Mouse (Mus musculus) brown adipose tissue, adult 24 weeks (tissue): ENCODE measurements around the gene Tmem30a. TPM values are rescaled to one million over a fixed set of nuclear protein-coding genes. Genes with fewer than 3 reads are reported as not detected.

ENCODE experiments used
- H3K27ac ChIP-seq: fragments of 200-500 bp; replicated peaks from 2 replicates; pipeline ENCODE4 v1.5.1; 2012; ENCODE audit warnings: low read depth, mild to moderate bottlenecking, low read length
- H3K4me1 ChIP-seq: fragments of 200-500 bp; 2 replicates; pipeline ENCODE4 v1.6.1; 2012; ENCODE audit warnings: low read length, mixed read lengths; ENCODE audit not compliant: control insufficient read depth, insufficient read depth, insufficient read length
- H3K4me3 ChIP-seq: fragments of 200-500 bp; 2 replicates; pipeline ENCODE4 v1.5.1; 2012; ENCODE audit warnings: low read depth, mild to moderate bottlenecking, low read length, moderate library complexity; ENCODE audit not compliant: insufficient read depth
- polyA plus RNA-seq: library from polyadenylated mRNA; stranded (reverse); fragments of >200 nt; gene quantifications from 2 replicates; pipeline ENCODE4 v1.2.4, GENCODE M21; 2012; ENCODE audit not compliant: missing spikeins, insufficient read depth, insufficient read length

Gene Tmem30a
- polyA plus RNA-seq, 1 experiment, result 79.5 TPM

DNA sequence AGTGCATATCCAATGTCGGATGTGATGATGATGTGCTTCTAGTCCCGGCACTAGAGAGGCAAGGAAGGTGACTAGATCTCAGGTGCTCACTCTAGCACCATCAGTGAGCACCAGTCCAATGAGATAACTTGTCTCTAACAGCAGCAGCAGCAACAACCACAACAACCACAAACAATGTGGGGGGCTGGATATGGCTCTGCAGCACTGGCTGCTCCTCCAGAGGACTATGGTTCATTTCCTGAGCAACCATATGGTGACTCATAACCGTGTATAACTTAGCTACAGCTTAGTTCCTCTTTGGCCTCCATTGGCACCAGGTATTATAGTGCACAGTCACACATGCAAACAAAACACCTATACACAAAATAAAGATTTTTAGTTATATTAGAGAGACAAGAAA, 17.2 kb upstream of the Tmem30a start:
- Histone ChIP-seq H3K4me1 (0 out of 2 replicates have a peak, but pooled peaks cover 4% of the 10 kb centered on the region), H3K4me3 (no peak overlapping the region), H3K27ac (no peak overlapping the region)

DNA sequence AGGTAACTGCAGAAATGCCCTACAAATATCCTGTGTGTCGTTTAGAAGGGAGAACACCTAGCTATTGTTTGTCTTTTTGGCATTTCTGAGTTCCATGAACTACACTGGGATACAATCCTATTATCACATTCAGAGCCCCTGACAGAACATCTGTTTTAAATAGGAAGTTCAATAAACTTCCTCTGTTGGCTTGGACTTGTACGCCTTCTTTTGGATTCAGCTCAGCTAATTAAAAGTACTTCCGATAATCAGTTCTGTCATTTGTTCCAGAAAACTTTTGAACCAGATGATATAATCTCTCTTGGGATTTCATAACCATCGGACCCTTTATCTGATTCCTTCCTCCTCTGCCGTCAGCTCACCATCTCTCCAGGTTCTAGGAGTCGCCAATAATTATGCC, 16.1 kb upstream of the Tmem30a start:
- Histone ChIP-seq H3K4me3 (no peak overlapping the region), H3K27ac (no peak overlapping the region), H3K4me1 (0 out of 2 replicates have a peak, but pooled peaks cover 4% of the 10 kb centered on the region)

- Histone ChIP-seq H3K4me3 (no peak overlapping the region), H3K4me1 (0 out of 2 replicates have a peak, but pooled peaks cover 4% of the 10 kb centered on the region), H3K27ac (no peak overlapping the region; the same call in 1 of the 2 replicates)
Observed at GRCm38 (mm10) chr9:79807178-79807577, 13.9 kb upstream of the Tmem30a start.

GRCm38 (mm10) chr9:79806317-79807075, 13.2 kb upstream of the Tmem30a start:
- Histone ChIP-seq H3K4me3 (no peak overlapping the region), H3K4me1 (0 out of 2 replicates have a peak, but pooled peaks cover 4% of the 10 kb centered on the region), H3K27ac (no peak overlapping the region)

DNA sequence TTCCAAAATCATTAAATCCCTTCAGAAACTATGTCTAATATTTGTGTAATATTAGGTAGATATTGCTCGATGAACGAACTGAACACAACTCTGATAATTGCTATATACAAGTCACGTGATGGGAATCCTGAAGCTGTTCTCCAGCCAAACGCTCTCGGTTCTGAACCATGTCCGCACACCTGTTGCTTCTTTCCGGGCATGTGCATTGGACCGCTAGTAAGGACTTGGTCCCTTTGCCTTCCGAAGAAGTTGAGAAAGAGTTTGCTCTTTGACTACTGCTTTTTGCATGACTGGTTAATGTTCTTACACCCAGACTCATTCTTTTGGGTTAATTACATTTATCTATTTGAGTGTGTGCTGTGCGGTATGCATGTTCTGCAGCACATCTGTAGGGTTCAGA, 12.1 kb upstream of the Tmem30a start:
- Histone ChIP-seq H3K4me3 (no peak overlapping the region), H3K27ac (no peak overlapping the region), H3K4me1 (0 out of 2 replicates have a peak, but pooled peaks cover 4% of the 10 kb centered on the region)

GRCm38 (mm10) chr9:79796461-79797135, 3.3 kb upstream of the Tmem30a start:
- no peak overlapping the region for H3K27ac ChIP-seq
- no peaks in the 10 kb centered on the region; the same call in 1 of the 2 replicates for H3K4me1 ChIP-seq
- no peak overlapping the region for H3K4me3 ChIP-seq

DNA sequence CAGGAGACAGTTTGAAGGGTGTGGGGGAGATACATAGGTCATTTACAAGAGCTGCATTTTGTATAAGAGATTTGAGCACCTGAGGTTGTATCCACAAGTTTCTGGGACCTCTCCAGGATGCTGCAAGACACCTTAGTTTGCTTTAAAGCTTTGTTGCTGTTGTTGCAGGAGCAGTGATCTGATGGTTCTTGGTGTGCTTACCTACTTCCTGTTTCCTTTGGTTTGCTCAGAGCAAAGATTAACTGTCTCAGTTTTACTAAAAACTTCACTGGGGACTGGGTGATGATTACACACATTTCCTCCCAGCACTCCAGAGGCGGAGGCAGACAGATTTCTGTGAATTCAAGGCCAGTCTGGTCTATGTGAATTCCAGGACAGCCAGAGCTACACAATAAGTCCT, 1.8 kb upstream of the Tmem30a start:
- no peak overlapping the region for H3K4me3 ChIP-seq
- H3K4me1 ChIP-seq, result peaks cover 2% of the 10 kb centered on the region
- no peak overlapping the region for H3K27ac ChIP-seq

DNA sequence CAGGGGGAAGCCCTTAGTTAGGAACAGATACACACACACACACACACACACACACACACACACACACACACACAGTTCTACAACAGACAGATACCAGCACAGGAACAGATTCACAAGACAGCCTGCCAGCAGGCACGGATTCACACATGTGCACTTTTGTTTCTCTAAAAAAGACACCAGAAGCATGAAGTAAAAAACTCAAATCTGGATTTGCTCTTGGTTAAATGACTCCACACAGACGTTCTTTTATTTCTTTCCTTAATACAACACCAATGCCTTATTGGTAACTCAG, 7.6 kb downstream of the Tmem30a start:
- Histone ChIP-seq H3K27ac (no peak overlapping the region), H3K4me1 (peaks cover 12% of the 10 kb centered on the region), H3K4me3 (no peak overlapping the region)

DNA sequence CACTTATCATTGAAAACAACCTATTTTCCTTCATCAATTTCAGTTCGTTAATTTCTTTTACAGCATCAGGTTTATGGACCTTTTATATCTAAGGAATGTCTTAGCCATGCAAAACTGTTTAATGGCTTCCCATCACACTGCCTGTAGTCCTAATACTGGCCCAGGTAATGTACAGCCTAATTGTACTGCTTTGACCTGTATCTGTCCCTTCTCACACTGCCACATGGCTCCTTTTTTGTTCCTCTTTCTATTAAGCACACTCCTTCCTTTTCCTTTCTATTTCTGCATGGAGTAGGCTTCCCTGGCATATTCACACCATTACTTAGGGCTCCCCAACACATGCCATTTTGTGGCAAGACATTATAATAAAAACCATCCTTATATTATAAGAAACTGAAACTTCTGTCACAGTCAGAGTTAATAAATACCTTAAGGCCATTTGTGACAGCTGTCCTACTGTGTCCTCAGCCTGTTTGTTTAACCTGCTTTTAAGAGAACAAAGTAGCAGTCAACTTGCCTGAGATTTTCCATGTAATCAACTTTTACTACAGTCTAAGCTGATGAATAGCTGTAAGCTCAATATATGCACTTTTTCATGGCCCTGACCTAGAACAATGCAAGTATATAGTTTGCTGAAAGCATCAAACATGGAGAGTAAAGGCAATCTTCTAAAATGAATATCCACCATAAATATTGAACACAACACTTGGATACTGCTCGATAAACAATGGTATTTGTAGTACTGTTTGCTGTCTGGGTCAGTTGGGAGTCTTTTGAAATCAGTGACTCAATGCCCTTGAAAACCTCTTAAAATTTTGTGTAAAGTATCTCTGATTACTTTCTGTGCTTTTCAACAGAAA, 8.1 kb downstream of the Tmem30a start:
- Histone ChIP-seq H3K4me3 (no peak overlapping the region), H3K4me1 (peaks cover 10% of the 10 kb centered on the region), H3K27ac (no peak overlapping the region)

- no peak overlapping the region for H3K27ac ChIP-seq
- H3K4me1 ChIP-seq, result peaks cover 10% of the 10 kb centered on the region
- H3K4me3 ChIP-seq, result no peak overlapping the region
Observed at GRCm38 (mm10) chr9:79784439-79784838, 8.9 kb downstream of the Tmem30a start.

GRCm38 (mm10) chr9:79779354-79779753, 14.0 kb downstream of the Tmem30a start:
- Histone ChIP-seq H3K27ac (no peak overlapping the region), H3K4me1 (no peaks in the 10 kb centered on the region), H3K4me3 (no peak overlapping the region)

- Histone ChIP-seq H3K27ac (no peak overlapping the region), H3K4me1 (no peaks in the 10 kb centered on the region), H3K4me3 (no peak overlapping the region)
Observed at GRCm38 (mm10) chr9:79766991-79767545, 26.2 kb downstream of the Tmem30a start.

DNA sequence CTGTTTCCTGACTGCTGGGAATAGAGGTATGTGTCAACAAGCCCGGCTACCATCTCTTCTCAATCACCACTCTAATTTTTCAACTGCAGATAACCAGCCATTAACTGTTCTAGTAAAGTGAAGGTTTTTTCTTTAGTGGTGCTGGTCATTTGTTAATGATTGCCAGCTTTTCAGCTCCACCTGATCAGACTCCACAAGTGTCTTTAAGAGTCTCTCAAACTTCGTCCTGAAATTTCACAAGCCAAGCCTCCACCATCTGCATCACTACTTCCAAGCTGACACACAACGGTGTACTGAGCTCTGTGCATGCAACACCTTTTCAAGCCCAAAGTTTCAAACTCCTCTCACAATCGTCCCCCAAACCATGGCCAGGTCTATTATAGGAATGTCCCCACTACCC, 28.0 kb downstream of the Tmem30a start:
- no peak overlapping the region for H3K4me3 ChIP-seq
- no peak overlapping the region for H3K27ac ChIP-seq
- H3K4me1 ChIP-seq, result no peaks in the 10 kb centered on the region

GRCm38 (mm10) chr9:79762519-79762918, 30.8 kb downstream of the Tmem30a start:
- H3K27ac ChIP-seq, result no peak overlapping the region
- no peak overlapping the region for H3K4me3 ChIP-seq
- H3K4me1 ChIP-seq, result peaks cover 4% of the 10 kb centered on the region; the same call in 1 of the 2 replicates

DNA sequence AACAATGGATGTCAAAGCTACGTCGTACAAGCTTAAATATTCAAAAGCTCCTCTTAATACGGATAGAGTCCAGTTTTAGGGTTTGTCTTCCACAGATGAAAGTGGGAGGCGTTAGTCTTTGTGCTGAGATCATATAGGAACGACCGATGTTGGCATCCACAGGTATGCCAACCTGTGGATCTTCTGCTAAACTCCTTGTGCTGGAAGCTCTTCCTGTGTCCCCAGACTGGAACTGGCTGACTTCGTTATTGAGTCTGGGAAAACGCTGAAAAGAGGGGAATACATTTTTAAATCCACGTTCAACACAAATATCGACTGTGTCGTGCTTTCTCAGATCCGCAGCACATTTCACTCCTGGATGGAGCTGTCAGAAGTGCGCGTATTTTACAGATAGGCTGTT, 33.2 kb downstream of the Tmem30a start:
- Histone ChIP-seq H3K4me3 (peak overlapping the region; percentile 68), H3K4me1 (peaks cover 5% of the 10 kb centered on the region; the same call in 1 of the 2 replicates), H3K27ac (peak overlapping the region; percentile 74)
